Mouse (Mus musculus) erythroblast, embryonic 14.5 days (primary cell): Measurements from ENCODE around the gene Slc44a2.

Source experiments
- GATA1 ChIP-seq: IDR thresholded peaks from 2 replicates; pipeline ENCODE4 v1.6.1; 2012; ENCODE audit warnings: low read length, inconsistent platforms, mixed read lengths
- TAL1 ChIP-seq: IDR thresholded peaks from 3 replicates; pipeline ENCODE4 v1.6.1; 2012; ENCODE audit warnings: low read length, inconsistent platforms, mixed read lengths

- TF ChIP-seq GATA1 (no peak), TAL1 (no peak)
Observed at GRCm38 (mm10) chr9:21336491-21336890, 16.0 kb downstream of the Slc44a2 start.
